27 mouse cellular contexts compared by ENCODE assay signal in the genomic region with DNA sequence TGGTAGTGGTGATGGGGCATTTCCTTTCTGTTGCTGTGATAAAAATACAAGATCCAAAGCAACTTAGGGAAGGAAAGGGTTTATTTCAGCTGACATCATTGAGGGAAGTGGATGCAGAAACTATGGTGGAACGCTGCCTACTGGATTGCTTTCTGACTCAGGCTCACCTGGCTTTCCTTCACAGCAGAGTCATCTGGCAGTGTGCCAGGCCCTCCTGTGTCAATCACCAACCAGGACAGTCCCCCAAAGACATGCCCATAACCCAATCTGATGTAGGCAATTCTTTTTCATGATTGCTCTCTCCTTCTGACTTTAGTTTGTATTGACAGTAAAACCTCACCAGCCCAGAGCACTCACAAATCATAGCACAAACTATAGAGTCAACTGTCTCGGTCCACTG.
"Had no signal": no experiment of that assay in that cellular context is flagged by ENCODE, and none has a peak within 500 bp of the region (broad histone marks: within the 10 kb centered on the region; RNA-seq: fewer than 3 reads in every experiment).

No protein-coding gene starts in this region.

- H3K9me3 ChIP-seq: heart, embryonic 13.5 days; heart, embryonic 15.5 days; hindbrain, embryonic 10.5 days; hindbrain, embryonic 12.5 days; limb, embryonic 10.5 days; limb, embryonic 12.5 days; liver, embryonic 13.5 days had no signal

- H3K4me2 ChIP-seq: heart, embryonic 11.5 days; heart, embryonic 13.5 days; heart, embryonic 15.5 days; hindbrain, embryonic 12.5 days; hindbrain, embryonic 14.5 days; limb, embryonic 12.5 days; liver, embryonic 11.5 days; liver, embryonic 13.5 days had no signal

- ATAC-seq: hindbrain, embryonic 16.5 days; inflammation-experienced regulatory T-cells, adult 6 months; intestine, postnatal 0 days had no signal

- H3K4me1 ChIP-seq: limb, embryonic 12.5 days had no signal

- DNase-seq: gastrocnemius, adult 2 months; gastrocnemius, postnatal 10 days; gastrocnemius, postnatal 25 days; heart, adult 2 months; heart, postnatal 14 days; heart, postnatal 36 days; kidney, adult 18-20 months; kidney, adult 8-10 months; kidney, postnatal 25 days; kidney, postnatal 4 days; liver; liver, embryonic 13.5 days had no signal

- H3K27me3 ChIP-seq: heart, embryonic 13.5 days; heart, embryonic 15.5 days; hindbrain, embryonic 12.5 days; limb, embryonic 12.5 days; liver, embryonic 13.5 days had no signal

- H3K27ac ChIP-seq: gastrocnemius, adult 2 months; heart, adult 2 months; heart, embryonic 13.5 days; heart, embryonic 15.5 days; hindbrain, embryonic 10.5 days; hindbrain, embryonic 12.5 days; hindbrain, embryonic 14.5 days; kidney, postnatal 0 days; layer of hippocampus, adult 2 months; left cerebral cortex, adult 2 months; limb, embryonic 10.5 days; limb, embryonic 12.5 days; liver, embryonic 13.5 days had no signal

- H3K4me3 ChIP-seq: gastrocnemius, adult 2 months; heart, adult 2 months; heart, embryonic 13.5 days; heart, embryonic 15.5 days; hindbrain, embryonic 10.5 days; hindbrain, embryonic 12.5 days; layer of hippocampus, adult 2 months; left cerebral cortex, adult 2 months; limb, embryonic 10.5 days; limb, embryonic 12.5 days; liver, embryonic 13.5 days had no signal

- H3K36me3 ChIP-seq: heart, embryonic 13.5 days; heart, embryonic 15.5 days; hindbrain, embryonic 10.5 days; hindbrain, embryonic 12.5 days; limb, embryonic 10.5 days; limb, embryonic 12.5 days; liver, embryonic 13.5 days had no signal

- H3K9ac ChIP-seq: heart, embryonic 13.5 days; heart, embryonic 15.5 days; hindbrain, embryonic 12.5 days; hindbrain, embryonic 14.5 days; limb, embryonic 12.5 days; liver, embryonic 13.5 days had no signal
